Mouse (Mus musculus): ENCODE results near the gene Grin2b.

- TF ChIP-seq CTCF (IDR thresholded peaks at IDR 0.05; ENCODE audit: insufficient read depth, low read depth, low read length) = no peak
- TF ChIP-seq POLR2A (IDR thresholded peaks at IDR 0.05; ENCODE audit: insufficient read depth, low read depth, low read length) = no peak
Measured at GRCm38 (mm10) chr6:136130456-136130855, 42.9 kb downstream of the Grin2b start.

Data from olfactory bulb, adult 2 months (tissue).